27 mouse cellular contexts compared by ENCODE assay signal in genomic region chr6:102231015-102231414, GRCm38 (mm10).
"Had no signal": no experiment of that assay in that cellular context is flagged by ENCODE, and none has a peak within 500 bp of the region (broad histone marks: within the 10 kb centered on the region; RNA-seq: fewer than 3 reads in every experiment).

No protein-coding gene starts in this region.

- H3K27ac ChIP-seq: heart, adult 2 months; heart, embryonic 13.5 days; heart, embryonic 15.5 days; hindbrain, embryonic 10.5 days; hindbrain, embryonic 12.5 days; hindbrain, embryonic 14.5 days; intestine, embryonic 15.5 days; layer of hippocampus, adult 2 months; limb, embryonic 13.5 days; limb, embryonic 15.5 days; liver, embryonic 12.5 days; liver, embryonic 14.5 days had no signal

- H3K9me3 ChIP-seq: heart, embryonic 13.5 days; heart, embryonic 15.5 days; hindbrain, embryonic 10.5 days; hindbrain, embryonic 12.5 days; intestine, embryonic 15.5 days; limb, embryonic 13.5 days; limb, embryonic 15.5 days; liver, embryonic 12.5 days had no signal

- H3K9ac ChIP-seq: heart, embryonic 13.5 days; heart, embryonic 15.5 days; hindbrain, embryonic 12.5 days; hindbrain, embryonic 14.5 days; intestine, embryonic 15.5 days; limb, embryonic 13.5 days; limb, embryonic 15.5 days; liver, embryonic 12.5 days; liver, embryonic 14.5 days had no signal

- H3K36me3 ChIP-seq: heart, embryonic 13.5 days; heart, embryonic 15.5 days; hindbrain, embryonic 10.5 days; hindbrain, embryonic 12.5 days; intestine, embryonic 15.5 days; limb, embryonic 13.5 days; limb, embryonic 15.5 days; liver, embryonic 12.5 days had no signal

- H3K4me1 ChIP-seq: heart, embryonic 13.5 days; heart, embryonic 15.5 days; hindbrain, embryonic 10.5 days; hindbrain, embryonic 12.5 days; intestine, embryonic 15.5 days; limb, embryonic 13.5 days; limb, embryonic 15.5 days; liver, embryonic 12.5 days had no signal

- H3K4me3 ChIP-seq: heart, adult 2 months; heart, embryonic 13.5 days; heart, embryonic 15.5 days; hindbrain, embryonic 10.5 days; hindbrain, embryonic 12.5 days; intestine, embryonic 15.5 days; layer of hippocampus, adult 2 months; limb, embryonic 13.5 days; limb, embryonic 15.5 days; liver, embryonic 12.5 days had no signal

- H3K27me3 ChIP-seq: heart, embryonic 13.5 days; heart, embryonic 15.5 days; hindbrain, embryonic 12.5 days; intestine, embryonic 15.5 days; limb, embryonic 13.5 days; limb, embryonic 15.5 days; liver, embryonic 12.5 days had no signal

- ATAC-seq: hindbrain, embryonic 16.5 days; inflammation-experienced regulatory T-cells, adult 6 months; intestine, embryonic 15.5 days; intestine, postnatal 0 days; liver, embryonic 12.5 days had no signal

- DNase-seq: gastrocnemius, postnatal 14 days; gastrocnemius, postnatal 36 days; heart, adult 11 months; heart, adult 2 months; heart, postnatal 14 days; heart, postnatal 36 days; kidney, adult 18-20 months; kidney, adult 8-10 months; kidney, postnatal 10 days; kidney, postnatal 25 days; kidney, postnatal 4 days; layer of hippocampus, postnatal 36 days; left cerebral cortex, postnatal 4 days had no signal
